Mouse (Mus musculus) cerebellum, adult 2 months (tissue): ENCODE results near the gene Rps6kb1.

Source experiments
- CTCF ChIP-seq: fragments of 200-500 bp; IDR thresholded peaks from 2 replicates; pipeline ENCODE4 v1.5.1; 2011; ENCODE audit warnings: low read depth, mild to moderate bottlenecking, control low read depth, low read length, moderate library complexity, borderline replicate concordance; ENCODE audit not compliant: insufficient read depth
- POLR2A ChIP-seq: fragments of 200-500 bp; IDR thresholded peaks from 2 replicates; pipeline ENCODE4 v1.6.1; 2011; ENCODE audit warnings: low read length, control low read depth, borderline replicate concordance; ENCODE audit not compliant: insufficient read depth

GRCm38 (mm10) chr11:86462579-86462978 is 82.0 kb downstream of the Rps6kb1 start:
- TF ChIP-seq CTCF: no peak
- TF ChIP-seq POLR2A: no peak
